Mouse (Mus musculus) forebrain, postnatal 0 days (tissue): ENCODE results near the gene As3mt. TPM values are rescaled to one million over a fixed set of nuclear protein-coding genes. Genes with fewer than 3 reads are reported as not detected.
A peak's percentile ranks its signal among the peaks of the same experiment; 100 is the strongest.

Source experiments
- ATAC-seq: fragments of 200-750 bp; cut with Nextera tagmentation; 2 replicates; pipeline ENCODE4 v1.8.0; 2017; ENCODE audit warnings: mild to moderate bottlenecking, moderate library complexity
- DNase-seq: peaks from one replicate; pipeline ENCODE4 v3.0.0-alpha.2; 2015
- H3K27ac ChIP-seq: fragments of 300-500 bp; sonication (generic); 2 replicates; pipeline ENCODE4 v1.5.1; 2014; ENCODE audit warnings: low read depth, mild to moderate bottlenecking, antibody characterized with exemption, low read length, moderate library complexity, mixed read lengths
- H3K27me3 ChIP-seq: fragments of 300-500 bp; sonication (generic); 2 replicates; pipeline ENCODE4 v1.6.1; 2014; ENCODE audit warnings: mild to moderate bottlenecking, low read length, mixed read lengths; ENCODE audit not compliant: insufficient read depth
- H3K36me3 ChIP-seq: fragments of 300-500 bp; sonication (generic); 2 replicates; pipeline ENCODE4 v1.6.1; 2014; ENCODE audit warnings: mild to moderate bottlenecking, moderate library complexity; ENCODE audit not compliant: insufficient read depth
- H3K4me1 ChIP-seq: fragments of 300-500 bp; sonication (generic); 2 replicates; pipeline ENCODE4 v1.6.1; 2014; ENCODE audit warnings: antibody characterized with exemption; ENCODE audit not compliant: insufficient read depth
- H3K4me2 ChIP-seq: fragments of 300-500 bp; sonication (generic); 2 replicates; pipeline ENCODE4 v1.6.1; 2014; ENCODE audit warnings: low read depth, mild to moderate bottlenecking, moderate library complexity
- H3K4me3 ChIP-seq: fragments of 300-500 bp; sonication (generic); 2 replicates; pipeline ENCODE4 v1.5.1; 2014; ENCODE audit warnings: low read depth, low read length, mixed read lengths
- H3K9ac ChIP-seq: fragments of 300-500 bp; sonication (generic); 2 replicates; pipeline ENCODE4 v1.6.1; 2014; ENCODE audit warnings: mild to moderate bottlenecking
- H3K9me3 ChIP-seq: fragments of 300-500 bp; sonication (generic); 2 replicates; pipeline ENCODE4 v1.6.1; 2016; ENCODE audit warnings: low read length
- CTCF ChIP-seq: sonication (generic); IDR thresholded peaks from 2 replicates; pipeline ENCODE4 v1.5.1; 2016; ENCODE audit warnings: antibody characterized with exemption, control low read depth, low read depth
- WGBS: fragments of 180-500 bp; shearing (Covaris S2); extraction: QIAGEN DNeasy Blood & Tissue Kit; methylation state at CpG from one replicate; pipeline ENCODE4 v1.1.7; 2014; 5-methylcytosine and 5-hydroxymethylcytosine counted together
- polyA plus RNA-seq: library from polyadenylated mRNA; unstranded; fragments of >200 nt; fragmentation: Nextera tagmentation; extraction: Ambion mirVana; gene quantifications from 2 replicates; pipeline ENCODE4 v1.2.1, GENCODE M21; 2015
- total RNA-seq: library from RNA; depleted of rRNA; stranded (reverse); fragments of >200 nt; gene quantifications from 2 replicates; pipeline ENCODE4 v1.2.3, GENCODE M21; 2014

Gene As3mt
- total and polyA plus RNA-seq, 2 experiments from 2014 or later = 17.4 to 18.4 TPM

GRCm38 (mm10) chr19:46689460-46690372 is 17.5 kb upstream of the As3mt start, which contains the start of gene Borcs7:
Gene Borcs7 (plus strand): TSS chr19:46689906.
- Histone ChIP-seq H3K9ac (peak within 1 kb of the TSS; percentile 81), H3K4me3 (peak within 1 kb of the TSS; percentile 57), H3K4me1 (no peaks in the 10 kb centered on the region), H3K9me3 (no peaks in the 10 kb centered on the region), H3K27me3 (no peaks in the 10 kb centered on the region), H3K36me3 (no peaks in the 10 kb centered on the region), H3K4me2 (peak within 1 kb of the TSS; percentile 49), H3K27ac (peak within 1 kb of the TSS; percentile 84)
- TF ChIP-seq CTCF = no peak
- WGBS = 5% methylated on average over 44 of the region's 44 CpGs
- peak; percentile 96 for DNase-seq
- peak; percentile 98 for ATAC-seq

- no peaks in the 10 kb centered on the region for H3K27me3 ChIP-seq
- H3K36me3 ChIP-seq = no peaks in the 10 kb centered on the region; the same call in 1 of the 2 replicates
- no peak for TF ChIP-seq CTCF
- WGBS = 66% methylated on average over 11 of the region's 11 CpGs
- DNase-seq (no peak), ATAC-seq (peak; percentile 45)
- peak overlapping the region; percentile 49 for H3K4me2 ChIP-seq
- H3K9ac ChIP-seq = peak overlapping the region; percentile 81
- peak overlapping the region; percentile 57 for H3K4me3 ChIP-seq
- no peaks in the 10 kb centered on the region for H3K9me3 ChIP-seq
- H3K27ac ChIP-seq = peak overlapping the region; percentile 84
- no peaks in the 10 kb centered on the region for H3K4me1 ChIP-seq
These were observed 16.9 kb upstream of the As3mt start for GRCm38 (mm10) chr19:46690387-46690786.

- H3K9me3 ChIP-seq = no peaks in the 10 kb centered on the region
- no peaks in the 10 kb centered on the region; the same call in 1 of the 2 replicates for H3K36me3 ChIP-seq
- no peak overlapping the region for H3K9ac ChIP-seq
- ATAC-seq = no peak
- H3K4me3 ChIP-seq = no peak overlapping the region
- H3K4me2 ChIP-seq = no peak overlapping the region
- no peak overlapping the region for H3K27ac ChIP-seq
- H3K27me3 ChIP-seq = no peaks in the 10 kb centered on the region
- no peak for TF ChIP-seq CTCF
- no peaks in the 10 kb centered on the region for H3K4me1 ChIP-seq
- no peak for DNase-seq
- 84% methylated on average over 2 of the region's 2 CpGs for WGBS
These were observed 16.2 kb upstream of the As3mt start for GRCm38 (mm10) chr19:46691078-46691477.

GRCm38 (mm10) chr19:46693146-46693545 is 14.1 kb upstream of the As3mt start:
- Histone ChIP-seq H3K4me2 (no peak overlapping the region), H3K4me1 (no peaks in the 10 kb centered on the region), H3K36me3 (peaks cover 3% of the 10 kb centered on the region), H3K9me3 (no peaks in the 10 kb centered on the region), H3K27ac (no peak overlapping the region), H3K27me3 (no peaks in the 10 kb centered on the region), H3K4me3 (no peak overlapping the region), H3K9ac (no peak overlapping the region)
- WGBS = 76% methylated on average over 4 of the region's 4 CpGs
- TF ChIP-seq CTCF = no peak
- no peak for DNase-seq
- no peak for ATAC-seq

GRCm38 (mm10) chr19:46696482-46696881 is 10.8 kb upstream of the As3mt start:
- 88% methylated on average over 8 of the region's 8 CpGs for WGBS
- no peak overlapping the region for H3K27ac ChIP-seq
- H3K27me3 ChIP-seq = no peaks in the 10 kb centered on the region
- H3K4me1 ChIP-seq = no peaks in the 10 kb centered on the region
- peaks cover 11% of the 10 kb centered on the region for H3K36me3 ChIP-seq
- ATAC-seq (no peak), DNase-seq (no peak)
- no peak overlapping the region for H3K4me3 ChIP-seq
- no peak overlapping the region for H3K9ac ChIP-seq
- H3K9me3 ChIP-seq = no peaks in the 10 kb centered on the region
- no peak overlapping the region for H3K4me2 ChIP-seq
- TF ChIP-seq CTCF = no peak

- 82% methylated on average over 7 of the region's 7 CpGs for WGBS
- ATAC-seq (no peak), DNase-seq (no peak)
- Histone ChIP-seq H3K4me2 (no peak overlapping the region), H3K27ac (no peak overlapping the region), H3K36me3 (peaks cover 12% of the 10 kb centered on the region), H3K9me3 (no peaks in the 10 kb centered on the region), H3K9ac (no peak overlapping the region), H3K4me1 (no peaks in the 10 kb centered on the region), H3K4me3 (no peak overlapping the region), H3K27me3 (no peaks in the 10 kb centered on the region)
- TF ChIP-seq CTCF = no peak
These were observed 10.3 kb upstream of the As3mt start for GRCm38 (mm10) chr19:46696943-46697342.

GRCm38 (mm10) chr19:46697840-46698517 is 9.3 kb upstream of the As3mt start:
- Histone ChIP-seq H3K4me1 (no peaks in the 10 kb centered on the region), H3K9ac (no peak overlapping the region), H3K4me3 (no peak overlapping the region), H3K36me3 (peaks cover 12% of the 10 kb centered on the region), H3K4me2 (no peak overlapping the region), H3K9me3 (no peaks in the 10 kb centered on the region), H3K27ac (no peak overlapping the region), H3K27me3 (no peaks in the 10 kb centered on the region)
- no peak for TF ChIP-seq CTCF
- ATAC-seq (no peak), DNase-seq (no peak)
- WGBS = 52% methylated on average over 19 of the region's 19 CpGs
